Mouse (Mus musculus): ENCODE measurements around the gene Arap2.

The Arap2 gene

GRCm38 (mm10) chr5:62618286-62618685 is 147.7 kb downstream of the Arap2 start:
- DNase-seq: no peak

GRCm38 (mm10) chr5:62611990-62612389 is 154.0 kb downstream of the Arap2 start:
- DNase-seq: no peak

- DNase-seq: no peak
These were observed 178.6 kb downstream of the Arap2 start for GRCm38 (mm10) chr5:62587348-62587747.

- DNase-seq: no peak
These were observed 183.3 kb downstream of the Arap2 start for GRCm38 (mm10) chr5:62582643-62583042.

GRCm38 (mm10) chr5:62581699-62582098 is 184.3 kb downstream of the Arap2 start:
- no peak for DNase-seq

GRCm38 (mm10) chr5:62574336-62574844 is 191.6 kb downstream of the Arap2 start:
- no peak for DNase-seq

All from thymus, postnatal 25 days (tissue).